Mouse (Mus musculus): Measurements from ENCODE around the gene Slc30a6. TPM values are rescaled to one million over a fixed set of nuclear protein-coding genes. Genes with fewer than 3 reads are reported as not detected.

Slc30a6 gene
- polyA plus RNA-seq, 1 experiment, result 27.0 TPM

- H3K27ac ChIP-seq (ENCODE audit: insufficient read depth, low read depth, low read length), result no peak overlapping the region
- no peak overlapping the region for H3K4me3 ChIP-seq (ENCODE audit: insufficient read depth, low read depth, low read length)
- no peak for DNase-seq
- H3K4me1 ChIP-seq (ENCODE audit: control insufficient read depth, insufficient read depth, low read length), result no peaks in the 10 kb centered on the region
- WGBS, result 87% methylated on average over 8 of the region's 8 CpGs
- no peak for TF ChIP-seq CTCF (conservative IDR thresholded peaks at IDR 0.05; ENCODE audit: insufficient read depth, insufficient read length, low read depth, low read length)
- TF ChIP-seq POLR2A (IDR thresholded peaks at IDR 0.05; ENCODE audit: low read depth, low read length), result no peak
- peaks cover 7% of the 10 kb centered on the region for H3K36me3 ChIP-seq (ENCODE audit: control insufficient read depth, insufficient read depth, low read length)
- no peaks in the 10 kb centered on the region for H3K27me3 ChIP-seq (replicated peaks; ENCODE audit: control insufficient read depth, insufficient read depth, low read length)
These were observed 21.5 kb downstream of the Slc30a6 start for GRCm38 (mm10) chr17:74416841-74417360.

- Histone ChIP-seq H3K27me3 (replicated peaks; ENCODE audit: control insufficient read depth, insufficient read depth, low read length) (no peaks in the 10 kb centered on the region), H3K27ac (ENCODE audit: insufficient read depth, low read depth, low read length) (no peak overlapping the region), H3K4me1 (ENCODE audit: control insufficient read depth, insufficient read depth, low read length) (no peaks in the 10 kb centered on the region), H3K4me3 (ENCODE audit: insufficient read depth, low read depth, low read length) (no peak overlapping the region), H3K36me3 (ENCODE audit: control insufficient read depth, insufficient read depth, low read length) (peaks cover 9% of the 10 kb centered on the region)
- 52% methylated on average over 4 of the region's 4 CpGs for WGBS
- TF ChIP-seq POLR2A (IDR thresholded peaks at IDR 0.05; ENCODE audit: low read depth, low read length), result no peak
- TF ChIP-seq CTCF (conservative IDR thresholded peaks at IDR 0.05; ENCODE audit: insufficient read depth, insufficient read length, low read depth, low read length), result no peak
- DNase-seq, result no peak
These were observed 22.8 kb downstream of the Slc30a6 start for GRCm38 (mm10) chr17:74418171-74418570.

- H3K27ac ChIP-seq (ENCODE audit: insufficient read depth, low read depth, low read length), result no peak overlapping the region
- 87% methylated on average over 2 of the region's 2 CpGs for WGBS
- DNase-seq, result no peak
- peaks cover 12% of the 10 kb centered on the region for H3K36me3 ChIP-seq (ENCODE audit: control insufficient read depth, insufficient read depth, low read length)
- no peak for TF ChIP-seq POLR2A (IDR thresholded peaks at IDR 0.05; ENCODE audit: low read depth, low read length)
- TF ChIP-seq CTCF (conservative IDR thresholded peaks at IDR 0.05; ENCODE audit: insufficient read depth, insufficient read length, low read depth, low read length), result no peak
- no peaks in the 10 kb centered on the region for H3K27me3 ChIP-seq (replicated peaks; ENCODE audit: control insufficient read depth, insufficient read depth, low read length)
- H3K4me3 ChIP-seq (ENCODE audit: insufficient read depth, low read depth, low read length), result no peak overlapping the region
- no peaks in the 10 kb centered on the region for H3K4me1 ChIP-seq (ENCODE audit: control insufficient read depth, insufficient read depth, low read length)
These were observed 25.2 kb downstream of the Slc30a6 start for GRCm38 (mm10) chr17:74420656-74421055.

- peaks cover 8% of the 10 kb centered on the region; the same call in 1 of the 2 replicates for H3K36me3 ChIP-seq (ENCODE audit: control insufficient read depth, insufficient read depth, low read length)
These were observed 29.1 kb downstream of the Slc30a6 start for GRCm38 (mm10) chr17:74424401-74425005.

GRCm38 (mm10) chr17:74430074-74430473 is 34.7 kb downstream of the Slc30a6 start:
- TF ChIP-seq POLR2A (IDR thresholded peaks at IDR 0.05; ENCODE audit: low read depth, low read length) (no peak), CTCF (conservative IDR thresholded peaks at IDR 0.05; ENCODE audit: insufficient read depth, insufficient read length, low read depth, low read length) (no peak)
- peaks cover 1% of the 10 kb centered on the region; the same call in 1 of the 2 replicates for H3K36me3 ChIP-seq (ENCODE audit: control insufficient read depth, insufficient read depth, low read length)
- no peaks in the 10 kb centered on the region for H3K27me3 ChIP-seq (replicated peaks; ENCODE audit: control insufficient read depth, insufficient read depth, low read length)
- H3K4me3 ChIP-seq (ENCODE audit: insufficient read depth, low read depth, low read length), result no peak overlapping the region
- no peaks in the 10 kb centered on the region for H3K4me1 ChIP-seq (ENCODE audit: control insufficient read depth, insufficient read depth, low read length)
- no peak for DNase-seq
- WGBS, result 82% methylated on average over 8 of the region's 8 CpGs
- no peak overlapping the region for H3K27ac ChIP-seq (ENCODE audit: insufficient read depth, low read depth, low read length)

More at GRCm38 (mm10) chr17:74424401-74425005, 29.1 kb downstream of the Slc30a6 start:
- Histone ChIP-seq H3K27ac (ENCODE audit: insufficient read depth, low read depth, low read length) (no peak overlapping the region), H3K4me3 (ENCODE audit: insufficient read depth, low read depth, low read length) (no peak overlapping the region), H3K4me1 (ENCODE audit: control insufficient read depth, insufficient read depth, low read length) (no peaks in the 10 kb centered on the region), H3K27me3 (replicated peaks; ENCODE audit: control insufficient read depth, insufficient read depth, low read length) (no peaks in the 10 kb centered on the region)
- 95% methylated on average over 12 of the region's 12 CpGs for WGBS
- no peak for TF ChIP-seq POLR2A (IDR thresholded peaks at IDR 0.05; ENCODE audit: low read depth, low read length)
- no peak for TF ChIP-seq CTCF (conservative IDR thresholded peaks at IDR 0.05; ENCODE audit: insufficient read depth, insufficient read length, low read depth, low read length)
- no peak for DNase-seq

GRCm38 (mm10) chr17:74431481-74431880 is 36.1 kb downstream of the Slc30a6 start:
- peaks cover 1% of the 10 kb centered on the region; the same call in 1 of the 2 replicates for H3K36me3 ChIP-seq (ENCODE audit: control insufficient read depth, insufficient read depth, low read length)
- H3K27me3 ChIP-seq (replicated peaks; ENCODE audit: control insufficient read depth, insufficient read depth, low read length), result no peaks in the 10 kb centered on the region
- no peaks in the 10 kb centered on the region for H3K4me1 ChIP-seq (ENCODE audit: control insufficient read depth, insufficient read depth, low read length)
- H3K4me3 ChIP-seq (ENCODE audit: insufficient read depth, low read depth, low read length), result no peak overlapping the region
- WGBS, result 76% methylated on average over 13 of the region's 13 CpGs
- H3K27ac ChIP-seq (ENCODE audit: insufficient read depth, low read depth, low read length), result no peak overlapping the region
- no peak for TF ChIP-seq POLR2A (IDR thresholded peaks at IDR 0.05; ENCODE audit: low read depth, low read length)
- no peak for TF ChIP-seq CTCF (conservative IDR thresholded peaks at IDR 0.05; ENCODE audit: insufficient read depth, insufficient read length, low read depth, low read length)
- DNase-seq, result peak; percentile 7

GRCm38 (mm10) chr17:74432631-74433030 is 37.2 kb downstream of the Slc30a6 start:
- DNase-seq, result no peak
- WGBS, result 91% methylated on average over 5 of the region's 5 CpGs
- H3K4me3 ChIP-seq (ENCODE audit: insufficient read depth, low read depth, low read length), result no peak overlapping the region
- TF ChIP-seq POLR2A (IDR thresholded peaks at IDR 0.05; ENCODE audit: low read depth, low read length) (no peak), CTCF (conservative IDR thresholded peaks at IDR 0.05; ENCODE audit: insufficient read depth, insufficient read length, low read depth, low read length) (no peak)
- no peaks in the 10 kb centered on the region for H3K4me1 ChIP-seq (ENCODE audit: control insufficient read depth, insufficient read depth, low read length)
- H3K27me3 ChIP-seq (replicated peaks; ENCODE audit: control insufficient read depth, insufficient read depth, low read length), result no peaks in the 10 kb centered on the region
- H3K36me3 ChIP-seq (ENCODE audit: control insufficient read depth, insufficient read depth, low read length), result no peaks in the 10 kb centered on the region
- H3K27ac ChIP-seq (ENCODE audit: insufficient read depth, low read depth, low read length), result no peak overlapping the region
